Mouse (Mus musculus): Measurements from ENCODE around the gene Olfr224. TPM values are rescaled to one million over a fixed set of nuclear protein-coding genes. Genes with fewer than 3 reads are reported as not detected.

Olfr224 gene
- not detected in 2 replicates for polyA plus RNA-seq (2012; rRNA removed)

GRCm38 (mm10) chr11:58570405-58570804 lies at the start of gene Olfr224:
TSS of gene Olfr224 (minus strand) at chr11:58570553.
- no peak for TF ChIP-seq POLR2A (IDR thresholded peaks at IDR 0.05; ENCODE audit: borderline replicate concordance, extremely low read depth, insufficient read depth, insufficient read length, poor library complexity, severe bottlenecking)
- no peak for TF ChIP-seq CTCF (IDR thresholded peaks at IDR 0.05; ENCODE audit: borderline replicate concordance, extremely low read depth, insufficient read depth, insufficient read length)

GRCm38 (mm10) chr11:58618793-58619192 lies 48.4 kb upstream of the Olfr224 start:
- TF ChIP-seq CTCF (IDR thresholded peaks at IDR 0.05; ENCODE audit: borderline replicate concordance, extremely low read depth, insufficient read depth, insufficient read length) (no peak), POLR2A (IDR thresholded peaks at IDR 0.05; ENCODE audit: borderline replicate concordance, extremely low read depth, insufficient read depth, insufficient read length, poor library complexity, severe bottlenecking) (no peak)
- DNase-seq (ENCODE audit: low read depth) = peak; percentile 31

More at GRCm38 (mm10) chr11:58570405-58570804, at the start of gene Olfr224:
- no peak for DNase-seq (ENCODE audit: low read depth)

GRCm38 (mm10) chr11:58618369-58618768 lies 48.0 kb upstream of the Olfr224 start:
- DNase-seq (ENCODE audit: low read depth) = no peak
- TF ChIP-seq CTCF (IDR thresholded peaks at IDR 0.05; ENCODE audit: borderline replicate concordance, extremely low read depth, insufficient read depth, insufficient read length) (no peak), POLR2A (IDR thresholded peaks at IDR 0.05; ENCODE audit: borderline replicate concordance, extremely low read depth, insufficient read depth, insufficient read length, poor library complexity, severe bottlenecking) (no peak)

DNA sequence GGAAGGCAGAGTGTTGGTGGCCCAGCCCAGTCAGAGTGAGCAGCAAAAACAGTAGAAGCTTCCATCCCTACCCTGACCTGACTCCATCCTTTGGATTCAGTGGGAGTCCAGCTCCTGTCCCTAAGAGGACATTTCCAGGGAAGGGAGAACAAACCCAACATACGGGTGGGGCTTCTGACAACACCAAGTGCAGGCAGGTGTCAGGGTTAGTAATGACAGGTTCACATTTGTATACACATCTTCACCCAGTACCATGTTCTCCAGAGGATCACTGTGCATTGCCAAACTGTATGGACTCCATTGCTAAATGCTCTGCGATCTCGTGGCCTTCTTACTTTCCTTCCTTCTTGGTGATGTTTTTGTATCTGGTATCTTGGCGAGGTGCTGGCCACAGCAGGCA lies 45.6 kb upstream of the Olfr224 start, which contains the start of gene 2210407C18Rik:
TSS of gene 2210407C18Rik (minus strand) at position 101 of the 400 bp plus-strand sequence.
- TF ChIP-seq POLR2A (IDR thresholded peaks at IDR 0.05; ENCODE audit: borderline replicate concordance, extremely low read depth, insufficient read depth, insufficient read length, poor library complexity, severe bottlenecking) (no peak), CTCF (IDR thresholded peaks at IDR 0.05; ENCODE audit: borderline replicate concordance, extremely low read depth, insufficient read depth, insufficient read length) (no peak)

DNA sequence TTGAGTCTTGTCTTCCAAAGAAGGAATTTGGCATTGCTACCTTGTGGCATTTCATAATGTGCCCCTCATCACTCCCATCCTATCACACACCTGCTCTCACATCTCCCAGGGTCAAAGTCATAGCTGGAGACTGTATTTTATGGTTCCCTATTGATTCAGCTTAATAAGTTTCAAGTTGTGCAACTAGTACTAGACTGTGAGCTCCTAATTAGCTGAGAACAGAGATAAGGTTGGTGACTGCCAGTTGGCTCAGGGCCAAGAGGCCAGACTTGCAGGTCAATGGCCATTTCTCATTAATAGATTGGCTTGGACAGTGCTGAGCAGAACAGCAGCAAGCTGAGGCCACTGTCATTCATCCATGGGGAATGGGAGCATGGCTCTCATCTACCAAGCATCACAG lies 44.2 kb upstream of the Olfr224 start:
- TF ChIP-seq POLR2A (IDR thresholded peaks at IDR 0.05; ENCODE audit: borderline replicate concordance, extremely low read depth, insufficient read depth, insufficient read length, poor library complexity, severe bottlenecking) = no peak
- no peak for TF ChIP-seq CTCF (IDR thresholded peaks at IDR 0.05; ENCODE audit: borderline replicate concordance, extremely low read depth, insufficient read depth, insufficient read length)
- no peak for DNase-seq (ENCODE audit: low read depth)

More for the DNA sequence above, 45.6 kb upstream of the Olfr224 start, which contains the start of gene 2210407C18Rik:
- DNase-seq (ENCODE audit: low read depth) = no peak

GRCm38 (mm10) chr11:58613359-58613758 lies 43.0 kb upstream of the Olfr224 start:
- DNase-seq (ENCODE audit: low read depth) = no peak
- no peak for TF ChIP-seq CTCF (IDR thresholded peaks at IDR 0.05; ENCODE audit: borderline replicate concordance, extremely low read depth, insufficient read depth, insufficient read length)
- TF ChIP-seq POLR2A (IDR thresholded peaks at IDR 0.05; ENCODE audit: borderline replicate concordance, extremely low read depth, insufficient read depth, insufficient read length, poor library complexity, severe bottlenecking) = no peak

DNA sequence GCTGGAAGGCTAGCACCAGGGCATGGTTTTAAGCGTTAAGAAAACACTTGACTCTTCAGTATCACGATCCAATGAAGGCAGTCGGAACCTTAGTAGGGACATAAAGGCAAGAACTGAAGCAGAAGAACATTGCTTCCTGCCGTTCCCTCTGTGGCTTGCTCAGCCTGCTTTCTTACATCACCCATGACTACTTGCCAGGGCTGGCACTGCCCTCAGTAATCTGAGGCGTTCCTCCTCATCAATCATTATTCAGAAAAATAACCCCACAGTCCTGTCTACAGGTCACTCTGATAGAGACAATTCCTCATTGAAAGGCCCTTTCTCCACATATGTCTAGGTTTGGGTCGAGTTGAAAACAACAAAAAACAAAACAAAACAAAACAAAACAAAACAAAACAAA lies 36.7 kb upstream of the Olfr224 start:
- TF ChIP-seq CTCF (IDR thresholded peaks at IDR 0.05; ENCODE audit: borderline replicate concordance, extremely low read depth, insufficient read depth, insufficient read length) = no peak
- TF ChIP-seq POLR2A (IDR thresholded peaks at IDR 0.05; ENCODE audit: borderline replicate concordance, extremely low read depth, insufficient read depth, insufficient read length, poor library complexity, severe bottlenecking) = no peak
- no peak for DNase-seq (ENCODE audit: low read depth)

DNA sequence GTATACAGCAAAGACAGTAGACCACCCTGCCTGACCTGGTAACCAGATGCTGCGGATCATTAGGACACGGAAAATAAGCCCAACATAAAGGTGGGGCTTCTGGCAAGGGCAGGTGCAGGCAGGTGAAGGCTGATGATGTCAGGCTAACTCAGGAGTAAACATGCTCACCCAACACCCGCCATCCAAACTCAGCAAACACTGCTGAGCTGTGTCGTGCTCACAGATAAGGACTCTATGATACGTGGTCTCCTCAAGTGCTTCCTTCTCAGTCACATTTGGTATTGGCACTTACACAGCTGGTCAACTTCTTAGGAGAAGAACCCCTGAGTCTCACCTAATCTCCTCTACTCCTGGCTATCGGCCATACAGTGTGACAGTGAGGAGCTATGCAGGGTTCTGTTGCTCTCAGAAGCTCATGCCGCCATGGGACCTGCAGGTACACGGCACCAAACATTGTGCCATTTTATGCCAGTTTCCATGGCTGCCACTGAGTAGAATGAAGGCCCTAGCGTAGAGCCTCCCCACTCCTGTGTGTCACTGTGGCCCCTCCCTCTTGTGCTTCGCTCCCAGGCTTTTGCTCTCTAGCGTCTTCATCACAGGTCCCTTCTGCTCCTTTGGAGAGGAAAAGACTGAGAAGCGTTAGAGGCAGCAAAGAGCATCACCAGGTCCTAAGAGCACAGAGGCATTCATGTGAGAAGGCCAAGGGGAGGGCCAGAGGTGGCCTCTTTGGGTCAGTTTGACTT lies 36.0 kb upstream of the Olfr224 start:
- TF ChIP-seq CTCF (IDR thresholded peaks at IDR 0.05; ENCODE audit: borderline replicate concordance, extremely low read depth, insufficient read depth, insufficient read length) = no peak
- TF ChIP-seq POLR2A (IDR thresholded peaks at IDR 0.05; ENCODE audit: borderline replicate concordance, extremely low read depth, insufficient read depth, insufficient read length, poor library complexity, severe bottlenecking) = no peak
- no peak for DNase-seq (ENCODE audit: low read depth)

DNA sequence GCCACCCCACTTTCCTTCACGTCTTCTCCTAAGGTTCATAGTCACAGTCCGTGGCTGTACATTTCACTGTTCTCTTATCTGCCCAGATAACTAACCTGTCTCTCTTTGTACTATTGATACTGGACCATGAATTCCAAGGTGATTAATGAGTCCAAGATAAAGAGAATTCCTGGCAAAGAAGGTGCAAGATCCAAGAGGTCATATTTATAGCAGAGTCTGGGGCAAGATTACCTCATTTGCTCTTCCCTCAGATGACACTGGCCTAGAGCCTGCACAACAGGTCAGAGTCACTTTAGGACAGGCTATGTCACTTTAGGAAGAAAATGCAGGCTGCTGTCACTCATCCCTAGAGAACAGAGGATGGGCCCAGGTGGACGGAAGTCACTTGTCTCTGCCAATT lies 34.9 kb upstream of the Olfr224 start:
- no peak for DNase-seq (ENCODE audit: low read depth)
- TF ChIP-seq POLR2A (IDR thresholded peaks at IDR 0.05; ENCODE audit: borderline replicate concordance, extremely low read depth, insufficient read depth, insufficient read length, poor library complexity, severe bottlenecking) (no peak), CTCF (IDR thresholded peaks at IDR 0.05; ENCODE audit: borderline replicate concordance, extremely low read depth, insufficient read depth, insufficient read length) (no peak)

GRCm38 (mm10) chr11:58604688-58605087 lies 34.3 kb upstream of the Olfr224 start:
- TF ChIP-seq POLR2A (IDR thresholded peaks at IDR 0.05; ENCODE audit: borderline replicate concordance, extremely low read depth, insufficient read depth, insufficient read length, poor library complexity, severe bottlenecking) (no peak), CTCF (IDR thresholded peaks at IDR 0.05; ENCODE audit: borderline replicate concordance, extremely low read depth, insufficient read depth, insufficient read length) (no peak)
- no peak for DNase-seq (ENCODE audit: low read depth)

- no peak for DNase-seq (ENCODE audit: low read depth)
- no peak for TF ChIP-seq POLR2A (IDR thresholded peaks at IDR 0.05; ENCODE audit: borderline replicate concordance, extremely low read depth, insufficient read depth, insufficient read length, poor library complexity, severe bottlenecking)
- TF ChIP-seq CTCF (IDR thresholded peaks at IDR 0.05; ENCODE audit: borderline replicate concordance, extremely low read depth, insufficient read depth, insufficient read length) = no peak
These were observed 32.6 kb upstream of the Olfr224 start for GRCm38 (mm10) chr11:58602800-58603560.

All from brain, embryonic 14.5 days (tissue).